Mouse (Mus musculus) bone marrow, adult 2 months (tissue): ENCODE data around the gene Cdiptos. TPM values are rescaled to one million over a fixed set of nuclear protein-coding genes. Genes with fewer than 3 reads are reported as not detected.
A peak's percentile ranks its signal among the peaks of the same experiment; 100 is the strongest.

Experiments
- H3K27ac ChIP-seq: fragments of 200-500 bp; 2 replicates; pipeline ENCODE4 v1.5.1; 2012; ENCODE audit warnings: low read depth, mild to moderate bottlenecking, control low read depth, inconsistent platforms, low read length; ENCODE audit not compliant: control insufficient read depth, poor library complexity, insufficient read depth
- H3K4me1 ChIP-seq: fragments of 200-500 bp; 2 replicates; pipeline ENCODE4 v1.6.1; 2011; ENCODE audit warnings: low read length; ENCODE audit not compliant: control insufficient read depth, insufficient read depth
- H3K4me3 ChIP-seq: fragments of 200-500 bp; replicated peaks from 2 replicates; pipeline ENCODE3; 2011; ENCODE audit warnings: mild to moderate bottlenecking, low read depth, low read length, control low read depth; ENCODE audit not compliant: control insufficient read depth
- CTCF ChIP-seq: fragments of 200-500 bp; IDR thresholded peaks from 2 replicates; pipeline ENCODE4 v1.5.1; 2011; ENCODE audit warnings: low read length, control low read depth; ENCODE audit not compliant: control insufficient read depth, insufficient read depth
- POLR2A ChIP-seq: fragments of 200-500 bp; IDR thresholded peaks from 2 replicates; pipeline ENCODE4 v1.6.1; 2011; ENCODE audit warnings: low read depth, mild to moderate bottlenecking, control low read depth, low read length, borderline replicate concordance; ENCODE audit not compliant: control insufficient read depth
- WGBS: fragments of 180-500 bp; shearing (Covaris S2); methylation state at CpG from one replicate; pipeline ENCODE4 v1.1.7; 2018; 5-methylcytosine and 5-hydroxymethylcytosine counted together
- polyA plus RNA-seq: library from polyadenylated mRNA; stranded (reverse); fragments of >200 nt; gene quantifications from 2 replicates; pipeline ENCODE4 v1.2.4, GENCODE M21; 2011; ENCODE audit warnings: low replicate concordance; ENCODE audit not compliant: missing spikeins, insufficient read depth, insufficient read length

The Cdiptos gene
- polyA plus RNA-seq, 1 experiment, result 2.3 TPM

- Histone ChIP-seq H3K4me1 (peaks cover 1% of the 10 kb centered on the region; the same call in 1 of the 2 replicates), H3K27ac (no peak overlapping the region), H3K4me3 (no peak overlapping the region)
- 65% methylated on average over 6 of the region's 6 CpGs for WGBS
- no peak for TF ChIP-seq CTCF
Measured at GRCm38 (mm10) chr7:126941171-126941570, 34.7 kb downstream of the Cdiptos start.

GRCm38 (mm10) chr7:126932652-126933051 lies 43.2 kb downstream of the Cdiptos start:
- H3K4me1 ChIP-seq, result peaks cover 1% of the 10 kb centered on the region; the same call in 1 of the 2 replicates
- no peak overlapping the region for H3K4me3 ChIP-seq
- H3K27ac ChIP-seq, result no peak overlapping the region
- TF ChIP-seq POLR2A (no peak), CTCF (no peak)
- WGBS, result 85% methylated on average over 2 of the region's 2 CpGs

GRCm38 (mm10) chr7:126929046-126929445 lies 46.9 kb downstream of the Cdiptos start:
- Histone ChIP-seq H3K4me3 (peak overlapping the region; percentile 95), H3K27ac (peak overlapping the region; percentile 50; the same call in 1 of the 2 replicates), H3K4me1 (peaks cover 3% of the 10 kb centered on the region)
- TF ChIP-seq CTCF, result no peak
- 1% methylated on average over 27 of the region's 27 CpGs for WGBS

- H3K27ac ChIP-seq, result peak within 1 kb of the TSS; percentile 50
- TF ChIP-seq POLR2A (peak; percentile 67; the same call in 1 of the 2 replicates), CTCF (no peak)
- H3K4me1 ChIP-seq, result peaks cover 3% of the 10 kb centered on the region
- peak within 1 kb of the TSS; percentile 95 for H3K4me3 ChIP-seq
- under 1% methylated on average over 56 of the region's 56 CpGs for WGBS
Measured at GRCm38 (mm10) chr7:126928384-126929037, 47.4 kb downstream of the Cdiptos start, which contains the start of gene Kctd13. Gene Kctd13 (plus strand): TSS chr7:126928879.

- H3K27ac ChIP-seq, result no peak overlapping the region
- peaks cover 3% of the 10 kb centered on the region for H3K4me1 ChIP-seq
- 27% methylated on average over 3 of the region's 3 CpGs for WGBS
- TF ChIP-seq CTCF (no peak), POLR2A (no peak)
- no peak overlapping the region for H3K4me3 ChIP-seq
Measured at GRCm38 (mm10) chr7:126926299-126926698, 49.6 kb downstream of the Cdiptos start.

- TF ChIP-seq CTCF (no peak), POLR2A (no peak)
- Histone ChIP-seq H3K27ac (no peak overlapping the region), H3K4me1 (peaks cover 1% of the 10 kb centered on the region; the same call in 1 of the 2 replicates), H3K4me3 (no peak overlapping the region)
- WGBS, result 60% methylated on average over 5 of the region's 5 CpGs
Measured at GRCm38 (mm10) chr7:126923999-126924398, 51.9 kb downstream of the Cdiptos start.

- WGBS, result 71% methylated on average over 5 of the region's 5 CpGs
- TF ChIP-seq POLR2A, result no peak
- no peak for TF ChIP-seq CTCF
- H3K27ac ChIP-seq, result no peak within 1 kb of the TSS
- H3K4me1 ChIP-seq, result peaks cover 1% of the 10 kb centered on the region; the same call in 1 of the 2 replicates
- no peak within 1 kb of the TSS for H3K4me3 ChIP-seq
Measured at GRCm38 (mm10) chr7:126922624-126923060, 53.3 kb downstream of the Cdiptos start, which contains the start of gene Tmem219. Gene Tmem219 (minus strand): TSS chr7:126922917.

Other genes starting within 250 kb of the Cdiptos start
- 78.4 and 117 TPM in 2 replicates for gene Mapk3, start 216.5 kb downstream of the Cdiptos start, polyA plus RNA-seq
- gene Gdpd3, start 209.8 kb downstream of the Cdiptos start, polyA plus RNA-seq, result 20.1 and 40.1 TPM in 2 replicates
- 236 and 411 TPM in 2 replicates for gene Ypel3, start 199.1 kb downstream of the Cdiptos start, polyA plus RNA-seq
- gene Tbx6, start 194.6 kb downstream of the Cdiptos start, polyA plus RNA-seq, result 7.5 and 13.7 TPM in 2 replicates
- gene Ppp4c, start 183.6 kb downstream of the Cdiptos start, polyA plus RNA-seq, result 90.6 and 130 TPM in 2 replicates
- 1.9 TPM in 1 of 2 replicates, not detected in the other for gene Fam57b, start 178.4 kb downstream of the Cdiptos start, polyA plus RNA-seq
- not detected in 2 replicates for gene 4930451I11Rik, start 144.5 kb downstream of the Cdiptos start, polyA plus RNA-seq
- gene Doc2a, start 128.7 kb downstream of the Cdiptos start, polyA plus RNA-seq, result not detected in 2 replicates
- gene Hirip3, start 114.1 kb downstream of the Cdiptos start, polyA plus RNA-seq, result 77.2 and 107 TPM in 2 replicates
- 38.1 and 59.7 TPM in 2 replicates for gene Ino80e, start 113.7 kb downstream of the Cdiptos start, polyA plus RNA-seq
- gene Taok2, start 91.4 kb downstream of the Cdiptos start, polyA plus RNA-seq, result 113 and 149 TPM in 2 replicates
- gene Tmem219, start 53.2 kb downstream of the Cdiptos start, polyA plus RNA-seq, result 39.9 and 76.2 TPM in 2 replicates
- gene Kctd13, start 47.2 kb downstream of the Cdiptos start, polyA plus RNA-seq, result 4.0 and 17.3 TPM in 2 replicates
- gene Asphd1, start 26.5 kb downstream of the Cdiptos start, polyA plus RNA-seq, result not detected in 2 replicates
- 0.83 and 3.5 TPM in 2 replicates for gene Sez6l2, start 25.5 kb downstream of the Cdiptos start, polyA plus RNA-seq
- gene Cdipt, start 184 bp downstream of the Cdiptos start, polyA plus RNA-seq, result 51.4 and 89.1 TPM in 2 replicates
- gene Mvp, start 38.5 kb upstream of the Cdiptos start, polyA plus RNA-seq, result 6.3 and 15.1 TPM in 2 replicates
- not detected in 2 replicates for gene Pagr1b, start 40.4 kb upstream of the Cdiptos start, polyA plus RNA-seq
- gene Pagr1a, start 41.3 kb upstream of the Cdiptos start, polyA plus RNA-seq, result 20.4 TPM in 1 of 2 replicates, not detected in the other
- 11.2 and 52.5 TPM in 2 replicates for gene Gm42742, start 45.0 kb upstream of the Cdiptos start, polyA plus RNA-seq
- gene Prrt2, start 45.1 kb upstream of the Cdiptos start, polyA plus RNA-seq, result 5.3 TPM in 1 of 2 replicates, not detected in the other
- 153 and 314 TPM in 2 replicates for gene Maz, start 50.9 kb upstream of the Cdiptos start, polyA plus RNA-seq
- gene Kif22, start 66.4 kb upstream of the Cdiptos start, polyA plus RNA-seq, result 114 and 164 TPM in 2 replicates
- gene Zg16, start 111.2 kb upstream of the Cdiptos start, polyA plus RNA-seq, result 3.1 TPM in 1 of 2 replicates, not detected in the other
- gene AI467606, start 115.3 kb upstream of the Cdiptos start, polyA plus RNA-seq, result 13.6 and 36.8 TPM in 2 replicates
- gene Qprt, start 146.1 kb upstream of the Cdiptos start, polyA plus RNA-seq, result 1.4 and 10.6 TPM in 2 replicates
- gene Spn, start 161.7 kb upstream of the Cdiptos start, polyA plus RNA-seq, result 29.7 and 49.2 TPM in 2 replicates
- gene Cd2bp2, start 220.0 kb upstream of the Cdiptos start, polyA plus RNA-seq, result 46.6 and 64.1 TPM in 2 replicates
- 53.6 and 84.9 TPM in 2 replicates for gene Tbc1d10b, start 232.4 kb upstream of the Cdiptos start, polyA plus RNA-seq
- 32.2 and 126 TPM in 2 replicates for gene Mylpf, start 232.8 kb upstream of the Cdiptos start, polyA plus RNA-seq